Mouse (Mus musculus) thymus, postnatal 14 days (tissue): ENCODE measurements at regions not wholly inside any gene's neighbourhood (a gene's known extent, or its start where the extent isn't known, plus 50 kb on each side); places are given as distances from the start of the nearest gene placed in this dataset.

ENCODE experiments used
- DNase-seq: peaks from one replicate; pipeline ENCODE4 v3.0.0; 2021

DNA sequence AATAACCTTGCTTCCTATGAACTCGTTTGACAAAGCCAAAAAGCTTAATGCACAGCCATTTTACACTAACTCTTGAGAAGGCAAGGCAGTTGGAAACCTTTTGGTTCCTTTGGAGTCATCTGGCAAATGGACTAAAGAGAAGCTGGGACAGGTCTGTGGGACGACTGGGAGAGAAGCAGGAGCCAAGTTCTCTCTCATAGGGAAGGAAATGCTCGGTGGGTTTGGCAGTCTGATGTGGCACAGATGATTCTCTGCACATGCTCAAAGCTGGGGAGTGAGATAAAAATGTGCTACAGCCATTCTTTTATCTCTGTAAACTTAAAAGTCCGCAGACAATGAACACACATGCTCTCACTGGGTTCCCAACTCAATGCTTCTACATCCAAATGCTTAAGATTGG lies 556.2 kb downstream of the Epha4 start:
- no peak for DNase-seq

DNA sequence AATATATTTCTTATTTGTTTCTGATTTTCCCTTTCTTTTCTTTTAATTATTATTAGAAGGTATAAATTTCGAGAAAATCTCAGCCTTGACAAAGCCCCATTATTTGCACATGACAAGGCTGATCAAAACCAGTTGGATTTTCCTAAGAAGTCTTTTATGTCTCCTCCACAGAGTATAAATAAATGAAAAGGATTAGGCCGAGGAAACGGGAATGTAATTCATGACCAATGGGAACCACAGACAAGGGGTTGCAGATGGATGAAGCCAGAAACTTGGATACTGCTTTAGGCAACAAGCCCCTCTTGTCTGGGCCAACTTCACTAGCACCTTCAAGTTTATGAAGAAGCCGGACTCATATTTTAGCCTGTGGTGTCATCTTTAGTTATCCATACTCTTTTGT lies 542.4 kb downstream of the Epha4 start:
- DNase-seq: no peak

DNA sequence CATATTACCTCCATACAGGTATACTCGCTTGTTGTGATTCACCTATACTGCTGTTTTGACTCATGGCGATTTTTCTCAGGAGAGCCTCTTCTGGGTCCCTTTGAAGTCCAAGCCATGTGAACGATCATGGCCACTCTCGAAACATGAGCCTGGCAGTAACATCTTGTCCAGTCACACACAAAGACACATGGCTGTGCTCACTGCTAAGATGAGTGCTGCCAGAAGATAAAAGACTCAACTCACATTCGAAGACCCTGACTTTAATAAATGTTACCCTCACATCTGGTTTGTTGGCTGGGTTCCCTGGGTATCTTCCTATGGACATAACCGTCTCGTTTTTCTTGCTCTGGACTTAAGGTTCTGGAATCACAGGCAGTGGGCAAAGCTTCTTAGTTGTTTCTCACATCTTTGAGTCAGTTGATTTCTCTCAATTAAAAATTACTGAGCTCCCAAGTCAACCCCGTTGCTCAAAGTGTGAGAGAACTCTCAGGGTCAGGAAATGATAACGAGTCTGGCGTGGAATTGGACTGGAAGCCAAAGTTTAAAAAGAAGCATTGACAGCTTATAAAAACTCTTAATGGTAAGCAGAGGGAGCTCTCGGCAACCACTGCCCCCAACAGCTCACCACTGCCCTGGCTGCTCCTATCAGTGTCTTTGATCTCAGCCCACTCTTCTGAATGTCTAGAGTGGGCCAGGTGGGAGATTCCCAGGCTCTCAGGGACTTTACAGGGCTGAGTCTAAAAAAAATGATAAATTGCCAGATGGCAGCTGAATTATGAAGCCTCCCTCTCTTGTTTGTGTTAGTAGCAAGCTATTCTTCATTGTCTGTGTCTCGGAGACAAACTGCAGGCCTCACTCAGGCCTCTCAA lies 539.6 kb downstream of the Epha4 start:
- DNase-seq: no peak

DNA sequence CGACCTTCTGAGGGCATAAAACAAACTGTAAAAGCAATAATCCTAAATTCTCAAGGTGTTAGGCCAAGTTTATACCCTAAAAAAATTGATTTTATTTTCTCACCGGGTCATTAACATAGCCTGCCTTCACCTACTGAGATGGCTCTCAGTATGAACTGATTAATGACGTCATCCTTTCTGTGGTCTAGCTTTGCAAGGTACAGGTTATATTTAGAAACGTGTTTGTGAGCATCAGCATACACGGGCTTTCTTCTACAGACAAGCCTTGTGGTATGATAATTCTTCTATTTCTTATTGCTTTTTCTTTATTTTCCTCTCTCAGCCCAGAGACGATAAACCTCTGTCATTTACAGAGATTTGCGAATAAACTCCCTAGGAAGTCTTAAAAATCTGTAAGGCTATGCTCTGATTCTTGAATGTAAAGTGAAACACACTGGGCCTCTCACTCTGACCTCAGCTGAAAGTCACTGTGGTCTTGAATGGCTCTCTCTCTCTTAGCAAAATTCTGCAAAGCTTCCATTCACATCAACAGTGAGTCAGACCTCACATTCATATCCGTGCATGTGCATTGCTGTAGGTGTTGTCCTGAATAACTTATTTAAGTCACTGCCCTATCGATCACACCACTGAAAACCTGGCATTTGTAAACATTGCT lies 534.3 kb downstream of the Epha4 start:
- no peak for DNase-seq

DNA sequence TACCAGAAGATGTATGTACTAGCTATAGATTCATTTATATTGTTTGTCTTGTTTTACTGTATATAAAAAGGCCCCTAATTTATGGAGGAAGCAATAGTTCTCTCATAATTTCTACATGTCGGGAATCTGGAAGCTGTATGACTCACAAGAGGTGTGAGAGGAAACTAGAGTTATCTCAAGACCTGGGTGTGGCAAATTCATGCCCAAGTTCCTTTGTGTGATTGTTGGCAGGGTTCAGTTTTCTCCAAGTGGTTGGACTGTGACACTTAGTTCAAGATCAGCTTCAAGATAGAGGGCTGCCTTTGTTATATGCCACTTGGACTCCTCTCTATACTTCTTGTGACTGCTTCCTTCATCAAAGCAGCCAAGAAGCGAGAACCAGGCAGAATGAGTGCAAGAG lies 521.1 kb downstream of the Epha4 start:
- no peak for DNase-seq

DNA sequence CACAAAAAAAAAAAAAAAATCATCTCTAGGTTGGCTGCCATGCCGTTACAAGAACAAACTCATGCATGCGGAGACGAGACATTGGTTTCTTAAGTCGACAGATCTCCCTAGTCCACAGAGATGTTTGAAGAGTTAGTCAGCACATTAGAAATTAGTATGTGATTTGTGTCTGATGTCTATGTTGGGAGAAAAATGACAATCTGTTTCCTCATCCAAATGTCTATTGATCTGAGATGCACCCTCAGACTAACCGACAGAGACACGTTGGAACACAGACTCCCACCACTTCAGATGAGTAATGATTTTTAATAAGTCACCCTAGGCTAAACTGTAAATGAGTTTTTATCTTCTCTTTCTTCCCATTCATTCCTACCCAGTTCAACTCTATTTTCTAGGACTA lies 506.9 kb downstream of the Epha4 start:
- no peak for DNase-seq

DNA sequence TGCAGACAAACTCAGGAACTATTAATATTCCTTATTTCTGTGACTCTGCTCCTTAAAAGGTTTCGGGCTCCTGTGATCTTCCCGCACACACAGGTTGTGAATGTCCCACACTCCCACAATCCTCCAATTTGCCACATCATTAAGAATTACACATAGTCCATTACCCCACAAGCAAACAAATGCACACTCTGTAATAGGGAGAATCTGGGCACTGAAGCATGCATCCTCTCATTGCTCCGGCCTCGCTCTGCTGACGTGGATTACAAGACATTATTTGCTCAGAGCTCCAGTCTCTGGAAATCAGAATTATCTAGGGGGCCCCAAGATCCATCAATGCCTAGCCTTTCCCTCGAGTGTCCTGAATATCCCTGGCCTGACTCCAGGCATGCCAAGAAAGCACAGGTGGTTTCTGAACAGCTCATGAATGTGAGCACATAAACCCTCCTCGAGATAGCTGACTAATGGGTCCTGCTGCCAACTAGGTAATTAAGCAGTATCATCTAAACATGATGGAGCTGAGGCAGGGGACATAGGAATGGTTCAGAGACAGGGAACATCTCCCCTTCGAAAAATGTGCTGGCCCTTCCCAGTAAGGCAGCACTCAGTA lies 504.2 kb downstream of the Epha4 start:
- no peak for DNase-seq

DNA sequence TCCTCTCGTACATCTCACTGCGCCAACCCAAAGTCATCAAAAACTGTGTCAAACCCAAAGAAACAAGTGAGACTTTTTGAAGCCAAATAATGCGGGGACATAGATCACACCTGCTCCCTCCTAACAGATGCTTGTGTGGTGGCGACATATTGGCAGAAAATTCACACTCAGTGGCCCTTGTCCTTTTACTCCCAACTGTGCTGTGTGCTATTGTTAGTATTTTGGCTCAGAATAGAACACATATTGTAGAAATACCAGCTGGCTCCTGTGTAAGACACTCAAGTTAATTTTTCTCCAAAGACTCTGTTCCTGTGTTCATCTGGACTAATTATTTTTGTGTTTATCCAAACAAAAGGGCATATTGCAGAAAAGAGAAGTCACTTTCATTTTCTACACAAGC lies 487.2 kb downstream of the Epha4 start:
- DNase-seq: no peak

DNA sequence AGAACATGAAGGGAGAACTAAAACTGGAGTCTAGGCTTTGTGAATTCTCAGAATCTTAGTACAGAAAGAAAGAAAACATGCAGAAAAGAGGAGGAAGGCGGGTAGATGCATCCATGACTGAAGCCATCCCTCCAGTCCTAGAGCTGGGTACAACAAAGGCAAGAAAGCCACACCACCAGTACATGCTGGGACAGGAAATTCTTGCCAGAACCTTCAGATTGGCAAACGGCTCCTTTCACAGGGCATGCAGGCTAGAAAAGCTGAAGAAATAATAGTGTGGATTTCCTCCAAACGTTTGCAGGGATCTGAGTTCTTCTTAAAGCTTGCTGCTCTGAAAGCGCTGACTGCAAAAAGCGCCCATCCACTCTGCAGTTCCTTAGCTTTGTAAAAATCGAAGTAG lies 486.7 kb downstream of the Epha4 start:
- no peak for DNase-seq

DNA sequence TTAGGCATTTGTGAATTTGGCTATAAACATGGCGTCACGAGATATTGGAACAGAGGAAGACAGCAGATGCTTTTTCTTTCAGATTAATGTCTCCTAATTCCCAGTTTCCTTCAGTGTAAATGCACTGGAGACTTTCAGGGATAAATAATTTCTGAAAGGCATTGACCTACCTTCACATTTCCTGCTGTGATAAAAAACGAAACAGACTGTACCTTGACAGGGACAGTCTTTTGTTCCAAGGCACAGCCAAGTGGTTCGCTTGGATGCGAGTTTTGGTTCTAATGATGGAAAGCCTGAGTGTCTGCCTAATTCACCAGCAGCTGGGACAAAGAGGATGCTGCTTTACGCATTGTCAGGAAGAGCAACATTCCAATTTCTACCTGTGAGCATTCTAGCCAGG lies 485.8 kb downstream of the Epha4 start:
- no peak for DNase-seq

DNA sequence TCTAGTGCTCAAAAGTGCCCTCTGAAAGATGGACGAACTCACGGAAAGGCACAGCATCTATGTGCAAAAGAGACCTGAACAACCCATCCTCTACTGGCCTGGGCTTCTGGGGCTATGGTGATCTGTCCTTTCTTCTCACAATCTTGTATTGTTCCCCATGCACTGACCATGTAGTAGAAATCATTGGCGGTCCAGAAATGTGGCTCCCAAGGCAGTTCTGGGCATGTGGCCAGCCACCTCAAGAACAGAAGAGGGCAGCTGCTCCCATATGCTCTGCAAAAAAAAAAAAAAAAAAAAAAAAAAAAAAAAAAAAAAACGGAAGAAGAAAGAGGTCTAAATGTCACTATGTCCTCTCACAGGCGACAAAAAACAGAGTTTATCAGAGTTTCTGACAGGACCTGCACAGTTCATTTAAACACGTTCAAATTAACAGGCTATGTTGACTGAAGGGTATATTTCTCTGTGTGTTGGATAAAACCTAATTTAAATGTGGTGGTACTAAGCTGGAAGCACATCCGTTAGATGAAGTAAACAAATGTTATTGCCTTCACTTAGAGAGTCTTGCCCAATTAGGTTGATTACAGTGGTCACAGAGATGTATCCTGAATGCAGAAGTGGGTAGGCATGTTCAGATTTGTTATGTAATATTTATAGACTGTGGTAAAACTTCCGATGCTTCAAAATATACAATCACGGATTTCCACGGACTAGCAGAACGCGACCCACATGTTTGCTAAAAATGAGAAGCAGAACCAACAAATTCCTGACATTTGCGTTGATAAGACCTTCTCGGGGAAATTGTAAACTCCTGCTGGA lies 470.9 kb downstream of the Epha4 start:
- no peak for DNase-seq

DNA sequence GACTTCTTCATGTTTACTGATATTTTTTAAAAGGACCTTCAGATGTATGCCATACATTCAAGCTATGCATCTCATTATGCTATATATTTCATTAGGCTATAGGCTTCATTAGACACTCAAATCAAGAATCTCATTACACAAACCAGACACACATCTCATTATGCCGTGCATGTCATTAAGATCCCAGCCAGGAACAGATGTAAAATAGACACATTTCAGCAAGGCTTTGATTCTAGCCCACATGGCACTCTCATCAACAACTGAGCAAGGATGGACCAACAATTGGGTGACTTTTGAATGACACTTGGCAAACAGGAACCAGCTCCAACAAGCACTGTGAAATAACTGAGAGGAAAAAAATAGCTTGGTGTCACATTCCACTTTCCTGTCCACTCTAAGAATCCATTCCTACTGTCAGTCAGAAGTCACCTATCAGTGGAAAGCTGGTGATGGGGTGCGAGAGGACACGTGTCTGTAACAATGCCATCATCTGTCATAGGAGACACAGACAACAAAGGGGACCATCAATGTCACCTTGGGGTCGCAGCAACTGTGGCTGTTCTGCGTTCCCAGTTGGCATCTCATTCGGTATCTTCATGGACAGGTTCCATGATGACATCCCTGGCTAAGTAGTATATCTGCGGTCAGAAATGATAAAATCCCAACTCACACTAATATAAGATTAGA lies 466.0 kb downstream of the Epha4 start:
- no peak for DNase-seq

DNA sequence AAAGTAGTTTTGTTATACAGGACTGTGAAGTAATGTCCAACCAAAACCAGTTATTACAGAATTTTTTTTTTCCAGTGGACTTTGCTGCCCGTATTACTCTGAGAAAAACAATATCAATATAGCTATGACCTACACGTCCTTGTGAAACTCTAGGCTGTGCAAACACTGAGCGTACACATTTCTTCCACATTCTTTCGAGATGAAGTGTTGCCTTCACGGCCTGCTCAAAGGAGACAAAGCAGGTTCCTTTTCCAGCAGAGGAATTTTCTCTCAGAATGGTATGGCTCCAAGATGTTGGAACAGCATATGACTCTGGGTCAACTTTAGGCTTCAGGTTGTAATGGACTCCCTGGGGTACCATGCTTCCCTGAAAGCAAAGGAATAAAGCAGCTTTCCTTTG lies 463.6 kb downstream of the Epha4 start:
- no peak for DNase-seq

DNA sequence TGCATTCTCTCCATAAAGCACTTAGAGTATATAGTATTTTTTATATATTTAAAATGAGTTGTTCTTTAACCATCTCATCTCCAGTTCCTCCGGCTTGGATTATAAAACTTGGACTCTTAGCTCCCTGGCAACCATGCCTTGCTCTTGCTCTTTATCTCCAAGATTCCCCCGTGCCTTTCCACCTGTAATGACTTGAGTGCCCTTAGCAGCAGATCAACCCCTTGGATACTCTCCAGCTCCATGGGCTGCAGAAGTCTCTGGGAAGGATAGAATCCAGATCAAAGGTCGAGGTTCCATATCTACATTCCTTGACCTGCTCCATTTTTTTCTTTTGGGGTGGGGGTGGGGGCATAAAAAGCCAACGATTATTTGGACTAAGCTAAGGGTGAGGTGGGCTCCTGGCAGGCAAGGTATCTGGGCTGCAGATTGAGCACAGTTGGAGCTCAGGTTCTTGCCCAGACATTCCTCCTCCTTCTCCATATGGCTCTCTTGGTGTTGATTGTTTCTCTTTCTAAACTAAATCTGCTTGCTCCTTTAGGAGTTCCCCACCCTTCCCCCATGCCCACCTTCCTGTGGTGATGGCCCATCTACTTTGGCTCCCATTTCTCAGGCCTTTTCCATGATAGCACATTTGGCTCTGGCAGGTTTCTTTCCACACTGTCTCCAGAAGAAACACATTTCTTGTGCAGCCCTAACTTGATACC lies 460.9 kb downstream of the Epha4 start:
- DNase-seq: no peak

DNA sequence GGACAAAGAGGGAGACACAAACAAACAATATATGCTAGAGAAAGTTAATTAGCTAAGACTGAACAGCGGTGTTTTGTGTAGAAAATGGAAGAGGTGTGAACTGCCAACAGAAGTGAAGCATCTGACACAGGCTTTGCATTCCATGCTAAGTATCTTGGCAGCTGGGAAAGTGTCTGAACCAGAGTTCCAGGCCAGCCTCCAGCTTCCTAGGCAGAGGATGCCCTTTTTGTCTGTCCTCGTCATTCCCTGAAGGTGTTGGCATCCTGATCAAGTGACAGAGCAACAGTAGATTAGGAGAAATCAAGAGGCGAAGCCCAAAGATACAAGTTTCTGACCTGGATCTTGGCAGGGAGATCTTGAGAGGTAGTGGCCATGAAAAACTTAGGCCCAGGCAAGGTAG lies 452.4 kb downstream of the Epha4 start:
- DNase-seq: no peak

DNA sequence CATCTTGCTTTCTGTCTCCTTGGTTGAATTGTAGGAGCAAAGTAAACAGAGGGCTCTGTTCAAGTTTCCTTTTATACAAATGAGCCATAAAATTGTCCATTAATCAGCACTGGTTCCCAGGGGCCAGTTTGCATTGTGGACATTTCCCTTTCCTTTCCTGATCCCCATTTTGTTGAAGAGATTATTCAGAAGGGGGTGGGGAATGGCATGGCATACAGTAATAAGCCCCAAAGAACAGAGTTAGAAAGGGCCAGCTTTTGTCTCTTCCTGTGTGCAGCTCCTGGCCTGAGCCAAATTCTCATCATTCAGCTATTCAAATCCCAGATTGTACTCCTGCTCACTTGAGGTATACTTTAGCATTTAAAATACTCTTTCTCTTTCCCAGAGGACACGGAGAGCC lies 441.8 kb downstream of the Epha4 start:
- DNase-seq: no peak

DNA sequence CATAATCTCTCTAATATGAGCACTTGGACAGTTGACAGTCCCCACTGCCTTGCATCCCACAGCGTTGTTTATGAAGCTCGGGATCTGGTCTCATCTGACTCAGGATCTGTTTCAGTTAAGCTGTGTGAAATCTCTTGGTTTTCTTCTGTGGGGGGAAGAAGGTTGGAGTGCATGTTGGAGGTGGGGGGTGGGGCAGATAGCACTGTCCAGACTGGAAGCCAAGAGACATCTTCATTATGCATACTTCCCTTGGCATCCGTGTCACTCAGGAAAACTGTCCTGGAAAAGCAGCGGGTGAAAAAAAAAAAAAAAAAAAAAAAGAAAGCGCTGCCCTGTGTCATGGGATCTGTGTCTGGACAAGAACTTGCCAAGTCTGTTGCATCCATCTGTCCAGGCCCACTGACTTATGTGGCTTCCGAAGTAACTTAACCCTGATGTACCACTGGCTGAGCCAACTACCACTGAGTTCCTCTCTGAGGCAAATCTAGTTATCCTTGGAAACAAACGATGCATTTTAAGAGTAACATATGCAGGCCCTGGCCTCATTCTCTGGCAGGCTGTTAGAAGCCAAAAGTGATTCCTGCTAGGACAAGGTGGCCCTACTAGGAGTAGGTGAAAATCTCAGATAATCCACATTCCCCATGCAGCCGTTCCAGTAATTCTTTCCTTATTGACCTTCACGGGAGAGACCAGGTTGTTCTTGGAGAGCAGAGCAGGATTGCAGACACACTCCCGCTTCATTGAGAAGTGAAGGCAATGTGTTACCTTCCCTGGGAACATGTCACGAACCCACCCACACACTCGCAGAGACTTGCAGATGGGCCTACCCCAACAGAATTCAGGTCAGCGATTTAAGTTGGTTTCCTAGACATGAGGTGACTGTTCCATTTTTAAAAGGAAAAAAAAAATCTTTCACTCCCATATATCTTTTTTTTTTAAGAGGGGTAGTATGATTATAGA lies 439.7 kb downstream of the Epha4 start:
- DNase-seq: no peak

DNA sequence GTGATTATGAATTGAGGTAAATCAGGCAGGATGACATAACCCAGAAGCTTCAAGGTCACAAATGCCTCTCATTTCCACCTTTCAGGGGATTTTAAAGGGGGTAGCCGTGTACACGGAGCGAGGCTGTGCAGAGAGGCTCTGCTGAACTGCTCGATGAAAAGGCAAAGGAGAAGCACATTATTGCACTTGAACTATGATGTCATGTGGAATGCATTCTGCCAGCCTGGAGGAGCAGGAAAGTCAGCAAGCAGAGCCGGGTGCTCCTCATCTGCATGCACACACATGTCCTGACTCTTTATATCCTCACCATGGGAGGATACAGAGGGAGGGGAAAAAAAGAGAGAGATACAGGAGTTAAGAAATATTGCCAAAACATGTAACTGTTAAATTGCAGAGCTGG lies 434.1 kb downstream of the Epha4 start:
- no peak for DNase-seq

DNA sequence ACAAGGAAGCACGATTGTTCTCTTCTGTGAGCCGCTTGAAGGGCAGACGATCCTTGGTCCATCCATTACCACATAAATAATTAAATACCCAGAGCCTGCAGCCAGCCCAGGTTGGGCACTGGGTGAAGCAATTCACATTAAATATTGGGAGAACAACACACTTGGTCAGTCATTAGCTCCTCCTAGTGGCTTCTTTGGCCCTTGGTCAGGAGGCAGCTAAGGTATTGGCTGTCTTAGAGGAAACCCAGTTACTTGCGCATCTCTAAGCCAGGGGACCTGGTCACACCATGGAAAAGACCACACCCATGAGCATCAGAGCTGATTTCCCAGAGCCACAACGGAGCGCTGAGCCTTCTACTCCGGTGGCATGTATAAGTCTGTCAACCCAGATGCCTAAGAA lies 433.2 kb downstream of the Epha4 start:
- DNase-seq: no peak

DNA sequence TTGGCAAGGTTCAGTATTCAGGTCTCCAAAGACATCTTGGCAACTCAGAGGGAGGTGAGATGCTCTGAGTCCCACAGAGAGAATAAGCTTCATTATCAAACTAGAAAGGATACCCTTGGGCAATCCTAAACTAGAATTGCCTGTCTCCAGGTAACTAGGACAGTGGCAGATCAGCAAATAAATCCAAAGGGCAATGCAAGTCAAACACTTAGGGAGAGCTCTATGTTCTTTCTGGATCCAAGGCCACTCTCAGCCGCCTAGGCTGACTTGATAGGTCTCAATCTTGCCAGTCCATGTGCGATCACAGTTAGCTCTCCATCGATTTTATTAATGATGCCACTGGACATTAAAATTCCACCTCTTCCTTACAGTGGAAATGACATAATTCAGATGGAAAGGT lies 432.5 kb downstream of the Epha4 start:
- no peak for DNase-seq

DNA sequence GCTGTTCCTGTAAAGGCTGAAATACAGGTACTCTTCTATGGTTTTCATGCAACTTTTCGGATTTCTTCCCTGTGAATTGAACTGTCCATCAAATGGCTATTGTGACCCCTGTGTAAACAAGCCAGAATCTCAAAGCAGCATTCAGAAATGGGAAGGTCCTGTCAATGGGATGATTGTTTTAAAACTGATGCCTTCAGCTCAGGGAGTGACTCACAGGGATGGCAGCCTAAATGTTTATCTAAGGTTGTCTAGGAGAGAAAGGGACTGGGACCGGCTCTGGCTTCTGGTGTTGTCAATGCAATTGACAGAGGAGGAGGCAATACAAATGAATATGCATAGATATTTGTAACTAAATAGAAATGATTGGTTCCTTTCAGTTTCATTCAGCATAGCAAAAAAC lies 421.3 kb downstream of the Epha4 start:
- no peak for DNase-seq
